Mouse (Mus musculus): ENCODE measurements around the gene Cntln. TPM values are rescaled to one million over a fixed set of nuclear protein-coding genes. Genes with fewer than 3 reads are reported as not detected.

Cntln gene
- polyA plus RNA-seq, 1 experiment from 2014 or later, result 11.3 TPM

- Histone ChIP-seq H3K4me3 (ENCODE audit: low read depth, low read length) (no peak overlapping the region), H3K9me3 (ENCODE audit: control insufficient read depth, low read length) (no peaks in the 10 kb centered on the region), H3K27ac (ENCODE audit: low read depth, low read length) (no peak overlapping the region), H3K4me1 (replicated peaks; ENCODE audit: control insufficient read depth, insufficient read depth, low read length) (no peaks in the 10 kb centered on the region), H3K27me3 (ENCODE audit: control insufficient read depth, insufficient read depth, low read length) (no peaks in the 10 kb centered on the region), H3K9ac (ENCODE audit: low read length) (no peak overlapping the region), H3K36me3 (ENCODE audit: control insufficient read depth, insufficient read depth, low read length) (no peaks in the 10 kb centered on the region), H3K4me2 (ENCODE audit: low read depth, low read length, severe bottlenecking) (no peak overlapping the region)
- WGBS, result 75% methylated on average over 6 of the region's 6 CpGs
- no peak for ATAC-seq (replicated peaks; ENCODE audit: low FRiP score)
- no peak for DNase-seq (ENCODE audit: low spot score)
Measured at GRCm38 (mm10) chr4:85005581-85005980, 121.5 kb downstream of the Cntln start.

- Histone ChIP-seq H3K27me3 (ENCODE audit: control insufficient read depth, insufficient read depth, low read length) (no peaks in the 10 kb centered on the region), H3K9ac (ENCODE audit: low read length) (no peak overlapping the region), H3K36me3 (ENCODE audit: control insufficient read depth, insufficient read depth, low read length) (no peaks in the 10 kb centered on the region), H3K4me3 (ENCODE audit: low read depth, low read length) (no peak overlapping the region), H3K27ac (ENCODE audit: low read depth, low read length) (no peak overlapping the region), H3K4me1 (replicated peaks; ENCODE audit: control insufficient read depth, insufficient read depth, low read length) (no peaks in the 10 kb centered on the region), H3K4me2 (ENCODE audit: low read depth, low read length, severe bottlenecking) (no peak overlapping the region), H3K9me3 (ENCODE audit: control insufficient read depth, low read length) (no peaks in the 10 kb centered on the region)
- ATAC-seq (replicated peaks; ENCODE audit: low FRiP score) (no peak), DNase-seq (ENCODE audit: low spot score) (no peak)
- 67% methylated on average over 3 of the region's 3 CpGs for WGBS
Measured at GRCm38 (mm10) chr4:85006789-85007188, 122.7 kb downstream of the Cntln start.

- Histone ChIP-seq H3K4me3 (ENCODE audit: low read depth, low read length) (no peak overlapping the region), H3K4me2 (ENCODE audit: low read depth, low read length, severe bottlenecking) (no peak overlapping the region), H3K36me3 (ENCODE audit: control insufficient read depth, insufficient read depth, low read length) (no peaks in the 10 kb centered on the region), H3K9me3 (ENCODE audit: control insufficient read depth, low read length) (no peaks in the 10 kb centered on the region), H3K27ac (ENCODE audit: low read depth, low read length) (no peak overlapping the region), H3K9ac (ENCODE audit: low read length) (no peak overlapping the region), H3K27me3 (ENCODE audit: control insufficient read depth, insufficient read depth, low read length) (no peaks in the 10 kb centered on the region), H3K4me1 (replicated peaks; ENCODE audit: control insufficient read depth, insufficient read depth, low read length) (no peaks in the 10 kb centered on the region)
- ATAC-seq (replicated peaks; ENCODE audit: low FRiP score), result no peak
- no peak for DNase-seq (ENCODE audit: low spot score)
Measured at GRCm38 (mm10) chr4:85010846-85011245, 126.7 kb downstream of the Cntln start.

- DNase-seq (ENCODE audit: low spot score) (no peak), ATAC-seq (replicated peaks; ENCODE audit: low FRiP score) (no peak)
- peak overlapping the region; percentile 53; the same call in 1 of the 2 replicates for H3K27ac ChIP-seq (ENCODE audit: low read depth, low read length)
Measured at GRCm38 (mm10) chr4:85045748-85046147, 161.6 kb downstream of the Cntln start.

GRCm38 (mm10) chr4:85049933-85050553 lies 165.9 kb downstream of the Cntln start:
- H3K36me3 ChIP-seq (ENCODE audit: control insufficient read depth, insufficient read depth, low read length), result no peaks in the 10 kb centered on the region
- 86% methylated on average over 8 of the region's 8 CpGs for WGBS
- no peak overlapping the region for H3K4me3 ChIP-seq (ENCODE audit: low read depth, low read length)
- H3K27ac ChIP-seq (ENCODE audit: low read depth, low read length), result no peak overlapping the region
- no peaks in the 10 kb centered on the region for H3K27me3 ChIP-seq (ENCODE audit: control insufficient read depth, insufficient read depth, low read length)
- no peaks in the 10 kb centered on the region; the same call in 1 of the 2 replicates for H3K4me1 ChIP-seq (replicated peaks; ENCODE audit: control insufficient read depth, insufficient read depth, low read length)
- DNase-seq (ENCODE audit: low spot score), result no peak
- no peak for ATAC-seq (replicated peaks; ENCODE audit: low FRiP score)
- no peaks in the 10 kb centered on the region for H3K9me3 ChIP-seq (ENCODE audit: control insufficient read depth, low read length)
- no peak overlapping the region for H3K4me2 ChIP-seq (ENCODE audit: low read depth, low read length, severe bottlenecking)
- H3K9ac ChIP-seq (ENCODE audit: low read length), result no peak overlapping the region

More at GRCm38 (mm10) chr4:85045748-85046147, 161.6 kb downstream of the Cntln start:
- Histone ChIP-seq H3K4me3 (ENCODE audit: low read depth, low read length) (no peak overlapping the region), H3K4me2 (ENCODE audit: low read depth, low read length, severe bottlenecking) (no peak overlapping the region), H3K4me1 (replicated peaks; ENCODE audit: control insufficient read depth, insufficient read depth, low read length) (no peaks in the 10 kb centered on the region; the same call in 1 of the 2 replicates), H3K9ac (ENCODE audit: low read length) (no peak overlapping the region), H3K36me3 (ENCODE audit: control insufficient read depth, insufficient read depth, low read length) (no peaks in the 10 kb centered on the region), H3K9me3 (ENCODE audit: control insufficient read depth, low read length) (no peaks in the 10 kb centered on the region), H3K27me3 (ENCODE audit: control insufficient read depth, insufficient read depth, low read length) (no peaks in the 10 kb centered on the region)
- 6% methylated on average over 2 of the region's 2 CpGs for WGBS

GRCm38 (mm10) chr4:85054616-85055015 lies 170.5 kb downstream of the Cntln start:
- Histone ChIP-seq H3K4me1 (replicated peaks; ENCODE audit: control insufficient read depth, insufficient read depth, low read length) (no peaks in the 10 kb centered on the region), H3K4me2 (ENCODE audit: low read depth, low read length, severe bottlenecking) (no peak overlapping the region), H3K9ac (ENCODE audit: low read length) (no peak overlapping the region), H3K4me3 (ENCODE audit: low read depth, low read length) (no peak overlapping the region), H3K27me3 (ENCODE audit: control insufficient read depth, insufficient read depth, low read length) (no peaks in the 10 kb centered on the region), H3K27ac (ENCODE audit: low read depth, low read length) (no peak overlapping the region), H3K36me3 (ENCODE audit: control insufficient read depth, insufficient read depth, low read length) (no peaks in the 10 kb centered on the region), H3K9me3 (ENCODE audit: control insufficient read depth, low read length) (no peaks in the 10 kb centered on the region)
- DNase-seq (ENCODE audit: low spot score), result no peak
- WGBS, result 67% methylated on average over 1 of the region's 1 CpGs
- ATAC-seq (replicated peaks; ENCODE audit: low FRiP score), result no peak

GRCm38 (mm10) chr4:85059598-85059997 lies 175.5 kb downstream of the Cntln start:
- Histone ChIP-seq H3K4me3 (ENCODE audit: low read depth, low read length) (no peak overlapping the region), H3K27ac (ENCODE audit: low read depth, low read length) (no peak overlapping the region), H3K9ac (ENCODE audit: low read length) (no peak overlapping the region), H3K4me1 (replicated peaks; ENCODE audit: control insufficient read depth, insufficient read depth, low read length) (no peaks in the 10 kb centered on the region), H3K9me3 (ENCODE audit: control insufficient read depth, low read length) (no peaks in the 10 kb centered on the region), H3K4me2 (ENCODE audit: low read depth, low read length, severe bottlenecking) (no peak overlapping the region), H3K36me3 (ENCODE audit: control insufficient read depth, insufficient read depth, low read length) (no peaks in the 10 kb centered on the region), H3K27me3 (ENCODE audit: control insufficient read depth, insufficient read depth, low read length) (no peaks in the 10 kb centered on the region)
- no peak for ATAC-seq (replicated peaks; ENCODE audit: low FRiP score)
- WGBS, result 85% methylated on average over 2 of the region's 2 CpGs
- DNase-seq (ENCODE audit: low spot score), result no peak

GRCm38 (mm10) chr4:85061676-85062075 lies 177.6 kb downstream of the Cntln start:
- DNase-seq (ENCODE audit: low spot score), result no peak
- Histone ChIP-seq H3K4me3 (ENCODE audit: low read depth, low read length) (no peak overlapping the region), H3K4me1 (replicated peaks; ENCODE audit: control insufficient read depth, insufficient read depth, low read length) (no peaks in the 10 kb centered on the region), H3K9ac (ENCODE audit: low read length) (no peak overlapping the region), H3K27ac (ENCODE audit: low read depth, low read length) (no peak overlapping the region), H3K27me3 (ENCODE audit: control insufficient read depth, insufficient read depth, low read length) (no peaks in the 10 kb centered on the region), H3K4me2 (ENCODE audit: low read depth, low read length, severe bottlenecking) (no peak overlapping the region), H3K36me3 (ENCODE audit: control insufficient read depth, insufficient read depth, low read length) (no peaks in the 10 kb centered on the region), H3K9me3 (ENCODE audit: control insufficient read depth, low read length) (no peaks in the 10 kb centered on the region)
- WGBS, result 27% methylated on average over 2 of the region's 2 CpGs
- no peak for ATAC-seq (replicated peaks; ENCODE audit: low FRiP score)

GRCm38 (mm10) chr4:85096033-85096432 lies 211.9 kb downstream of the Cntln start:
- WGBS, result 70% methylated on average over 4 of the region's 4 CpGs
- no peak overlapping the region for H3K4me2 ChIP-seq (ENCODE audit: low read depth, low read length, severe bottlenecking)
- no peak overlapping the region for H3K4me3 ChIP-seq (ENCODE audit: low read depth, low read length)
- H3K9ac ChIP-seq (ENCODE audit: low read length), result no peak overlapping the region
- no peaks in the 10 kb centered on the region for H3K9me3 ChIP-seq (ENCODE audit: control insufficient read depth, low read length)
- no peaks in the 10 kb centered on the region for H3K27me3 ChIP-seq (ENCODE audit: control insufficient read depth, insufficient read depth, low read length)
- ATAC-seq (replicated peaks; ENCODE audit: low FRiP score) (no peak), DNase-seq (ENCODE audit: low spot score) (no peak)
- H3K36me3 ChIP-seq (ENCODE audit: control insufficient read depth, insufficient read depth, low read length), result no peaks in the 10 kb centered on the region; the same call in 1 of the 2 replicates
- no peak overlapping the region for H3K27ac ChIP-seq (ENCODE audit: low read depth, low read length)
- no peaks in the 10 kb centered on the region for H3K4me1 ChIP-seq (replicated peaks; ENCODE audit: control insufficient read depth, insufficient read depth, low read length)

Measured in forebrain, embryonic 11.5 days (tissue).